Mouse (Mus musculus) forebrain, embryonic 10.5 days (tissue): ENCODE results near the gene Specc1. TPM values are rescaled to one million over a fixed set of nuclear protein-coding genes. Genes with fewer than 3 reads are reported as not detected.

Experiments used
- DNase-seq: peaks from one replicate; pipeline ENCODE4 v3.0.0-alpha.2; 2017; ENCODE audit warnings: low spot score; ENCODE audit errors: extremely low spot score
- H3K27ac ChIP-seq: fragments of 300-500 bp; sonication (generic); 2 replicates; pipeline ENCODE4 v1.5.1; 2016; ENCODE audit warnings: mild to moderate bottlenecking
- H3K27me3 ChIP-seq: fragments of 300-500 bp; sonication (generic); 2 replicates; pipeline ENCODE4 v1.6.1; 2016; ENCODE audit warnings: mild to moderate bottlenecking; ENCODE audit not compliant: poor library complexity, severe bottlenecking
- H3K36me3 ChIP-seq: fragments of 300-500 bp; sonication (generic); replicated peaks from 2 replicates; pipeline ENCODE4 v1.6.1; 2016; ENCODE audit warnings: mild to moderate bottlenecking, moderate library complexity
- H3K4me1 ChIP-seq: fragments of 300-500 bp; sonication (generic); 2 replicates; pipeline ENCODE4 v1.6.1; 2016
- H3K4me3 ChIP-seq: fragments of 300-500 bp; sonication (generic); 2 replicates; pipeline ENCODE4 v1.5.1; 2016; ENCODE audit warnings: mild to moderate bottlenecking, moderate library complexity
- H3K9me3 ChIP-seq: fragments of 300-500 bp; sonication (generic); 2 replicates; pipeline ENCODE4 v1.6.1; 2016; ENCODE audit warnings: mild to moderate bottlenecking, moderate library complexity
- WGBS: fragments of 180-500 bp; shearing (Covaris S2); methylation state at CpG from one replicate; pipeline ENCODE4 v1.1.7; 2016; 5-methylcytosine and 5-hydroxymethylcytosine counted together
- polyA plus RNA-seq: library from polyadenylated mRNA; unstranded; fragments of >200 nt; fragmentation: Nextera tagmentation; extraction: Ambion mirVana; gene quantifications from 2 replicates; pipeline ENCODE4 v1.2.1, GENCODE M21; 2016

Gene Specc1
- polyA plus RNA-seq, 1 experiment from 2014 or later, result 12.0 TPM

DNA sequence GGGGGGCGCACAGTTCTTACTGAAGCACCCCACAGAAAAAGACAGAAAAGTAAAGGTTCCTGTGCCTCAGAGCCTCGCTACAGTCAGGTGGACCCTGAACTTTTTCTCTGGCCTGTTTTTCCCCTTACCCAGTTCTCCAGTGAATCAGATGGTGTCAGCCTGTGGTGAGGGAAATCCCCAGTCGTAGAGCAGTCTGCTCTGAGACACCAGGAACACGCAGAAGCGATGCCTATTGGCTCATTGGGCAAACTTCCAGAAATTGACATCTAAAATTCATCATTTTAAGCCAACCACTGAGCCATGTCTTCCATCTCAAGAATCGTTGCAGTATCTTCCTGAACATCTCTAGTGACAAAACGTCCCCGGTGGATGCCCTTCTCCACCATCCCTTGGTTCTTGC lies 230.5 kb downstream of the Specc1 start:
- Histone ChIP-seq H3K27ac (no peak overlapping the region), H3K27me3 (no peaks in the 10 kb centered on the region), H3K9me3 (peaks cover 7% of the 10 kb centered on the region; the same call in 1 of the 2 replicates), H3K4me3 (no peak overlapping the region), H3K36me3 (peaks cover 2% of the 10 kb centered on the region; the same call in 1 of the 2 replicates), H3K4me1 (no peaks in the 10 kb centered on the region)
- WGBS, result 88% methylated on average over 8 of the region's 8 CpGs
- no peak for DNase-seq

DNA sequence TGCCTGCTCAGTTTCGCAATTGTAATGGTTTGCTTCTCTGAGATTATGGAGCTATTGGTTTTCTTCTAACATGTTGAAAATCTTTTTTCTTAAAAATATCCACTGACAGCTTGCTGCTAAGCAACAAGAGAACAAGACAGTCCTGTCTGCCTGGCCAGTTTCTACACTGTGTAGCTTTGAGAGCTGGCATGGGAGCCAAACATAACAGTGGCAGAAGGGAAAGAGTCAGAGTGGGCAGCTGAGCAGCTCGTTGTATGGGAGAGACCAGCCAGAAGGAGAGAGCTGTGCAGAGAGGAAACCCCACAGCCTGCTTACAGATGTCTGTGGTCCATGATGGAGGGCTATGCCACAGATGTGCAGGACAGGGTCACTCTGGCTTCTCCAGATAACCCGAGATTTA lies 235.5 kb downstream of the Specc1 start:
- H3K9me3 ChIP-seq, result peaks cover 7% of the 10 kb centered on the region; the same call in 1 of the 2 replicates
- 87% methylated on average over 3 of the region's 3 CpGs for WGBS
- peaks cover 2% of the 10 kb centered on the region; the same call in 1 of the 2 replicates for H3K36me3 ChIP-seq
- no peak overlapping the region for H3K27ac ChIP-seq
- no peak overlapping the region for H3K4me3 ChIP-seq
- DNase-seq, result no peak
- no peaks in the 10 kb centered on the region for H3K27me3 ChIP-seq
- no peaks in the 10 kb centered on the region; the same call in 1 of the 2 replicates for H3K4me1 ChIP-seq

DNA sequence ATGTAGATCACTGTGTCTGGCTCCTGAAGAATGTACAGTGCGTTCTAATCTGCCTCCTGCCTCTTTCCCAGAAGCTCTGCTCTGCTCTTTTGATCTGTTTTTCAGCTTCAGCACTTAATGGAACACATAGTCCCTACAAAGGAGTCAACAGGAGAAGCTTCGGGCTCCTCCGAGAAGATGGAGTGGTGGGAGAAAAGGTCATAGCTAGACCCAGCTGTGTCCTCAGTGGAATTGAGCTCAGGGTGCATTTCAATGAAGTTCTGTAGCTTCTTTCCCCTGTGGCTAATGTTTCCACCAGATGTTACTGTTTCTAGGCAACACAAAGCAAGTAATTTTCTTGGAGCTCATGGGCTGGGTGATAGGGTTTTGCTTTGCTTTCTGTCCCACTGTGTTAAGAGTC lies 236.6 kb downstream of the Specc1 start:
- H3K27ac ChIP-seq, result no peak overlapping the region
- H3K4me3 ChIP-seq, result no peak overlapping the region
- DNase-seq, result no peak
- no peaks in the 10 kb centered on the region; the same call in 1 of the 2 replicates for H3K4me1 ChIP-seq
- H3K9me3 ChIP-seq, result peaks cover 7% of the 10 kb centered on the region; the same call in 1 of the 2 replicates
- H3K27me3 ChIP-seq, result no peaks in the 10 kb centered on the region
- WGBS, result 95% methylated on average over 3 of the region's 3 CpGs
- H3K36me3 ChIP-seq, result no peaks in the 10 kb centered on the region; the same call in 1 of the 2 replicates

DNA sequence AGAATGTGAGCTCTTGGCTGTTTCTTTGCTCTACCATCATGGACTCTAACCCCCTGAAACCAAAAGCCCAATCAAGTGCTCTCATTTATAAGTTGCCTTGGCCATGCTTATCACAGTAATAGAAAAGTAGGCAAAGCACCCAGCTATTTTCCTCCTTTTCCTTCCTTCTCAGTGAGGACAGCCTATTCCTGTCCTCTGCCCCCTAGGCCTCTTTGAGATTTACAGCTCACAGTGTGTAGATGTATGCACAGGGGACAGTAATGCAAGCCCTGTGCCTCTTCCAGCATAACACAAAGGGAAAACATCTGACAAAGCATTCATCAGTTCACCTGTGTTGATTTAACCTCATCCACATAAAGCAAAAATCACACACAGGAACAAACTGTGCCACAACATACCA lies 237.7 kb downstream of the Specc1 start:
- Histone ChIP-seq H3K27ac (no peak overlapping the region), H3K9me3 (peaks cover 7% of the 10 kb centered on the region; the same call in 1 of the 2 replicates), H3K4me1 (no peaks in the 10 kb centered on the region; the same call in 1 of the 2 replicates), H3K36me3 (no peaks in the 10 kb centered on the region; the same call in 1 of the 2 replicates), H3K27me3 (no peaks in the 10 kb centered on the region), H3K4me3 (no peak overlapping the region)
- DNase-seq, result no peak

DNA sequence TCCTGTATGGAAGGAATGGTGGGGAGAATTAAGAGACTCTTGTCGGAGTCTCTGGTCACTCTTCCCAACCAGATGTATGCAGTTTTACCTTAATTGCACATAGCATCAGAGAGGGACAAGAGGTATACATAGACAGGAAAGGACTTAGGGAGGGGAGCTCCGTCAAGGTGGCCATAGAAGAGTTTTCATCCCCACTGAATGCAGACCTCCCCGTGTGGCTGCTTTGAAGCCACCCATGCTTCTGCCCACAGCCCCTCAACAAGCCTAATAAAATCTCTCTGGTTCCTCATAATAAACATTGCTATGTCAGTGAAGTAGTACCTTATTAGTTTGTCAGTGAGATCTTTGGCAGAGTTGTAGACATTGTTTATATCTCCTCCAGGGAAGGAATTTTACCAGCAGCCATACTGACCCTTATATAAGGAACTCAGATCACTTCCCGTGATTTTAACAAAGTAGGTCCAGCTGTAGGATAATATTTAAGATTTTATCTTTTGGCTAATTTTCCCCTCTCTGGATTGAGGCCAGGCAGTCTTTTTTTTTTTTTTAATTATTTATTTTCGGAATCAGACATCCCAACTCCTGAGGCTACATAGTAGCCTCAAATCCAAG lies 244.4 kb downstream of the Specc1 start:
- H3K4me1 ChIP-seq, result no peaks in the 10 kb centered on the region; the same call in 1 of the 2 replicates
- no peaks in the 10 kb centered on the region for H3K36me3 ChIP-seq
- H3K27ac ChIP-seq, result no peak overlapping the region
- WGBS, result 85% methylated on average over 5 of the region's 5 CpGs
- no peak for DNase-seq
- no peaks in the 10 kb centered on the region for H3K27me3 ChIP-seq
- H3K4me3 ChIP-seq, result no peak overlapping the region
- no peaks in the 10 kb centered on the region for H3K9me3 ChIP-seq

DNA sequence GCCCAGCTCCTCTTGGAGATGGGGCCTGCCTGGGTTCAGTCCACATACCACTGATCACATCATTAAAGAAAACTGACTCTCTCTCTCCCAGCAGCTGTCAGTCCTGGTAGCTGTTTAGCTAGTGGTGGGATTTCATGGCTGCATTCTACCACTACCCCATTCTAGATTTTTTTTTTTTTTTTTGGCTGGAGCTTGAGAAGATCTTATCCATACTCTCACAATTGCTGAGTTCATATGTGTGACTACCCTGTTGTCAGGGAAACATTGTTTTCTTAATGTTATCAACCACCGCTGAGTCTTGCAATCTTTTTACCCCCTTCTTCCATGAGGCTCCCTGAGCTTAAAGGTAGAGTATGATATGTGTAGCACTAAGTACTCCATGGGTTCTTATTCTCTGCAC lies 246.1 kb downstream of the Specc1 start:
- no peaks in the 10 kb centered on the region for H3K9me3 ChIP-seq

DNA sequence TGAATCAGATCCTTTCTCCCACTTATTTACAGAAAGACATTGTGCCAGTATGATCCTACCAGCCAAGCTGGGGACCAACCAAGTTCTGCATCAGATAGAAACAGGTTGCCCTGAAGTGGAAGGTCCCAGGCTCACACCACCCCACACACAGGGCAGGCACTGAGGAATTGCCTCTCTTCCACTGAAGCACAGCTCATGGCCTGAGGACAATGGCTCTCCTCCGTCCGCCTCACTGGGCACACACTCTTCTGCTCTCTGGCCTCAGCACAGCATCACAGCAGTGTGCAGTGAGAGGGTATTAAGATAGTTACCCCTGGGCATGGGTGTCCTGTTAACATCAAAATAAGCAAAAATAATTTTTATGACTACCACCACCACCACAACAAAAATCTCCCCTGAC lies 252.5 kb downstream of the Specc1 start:
- Histone ChIP-seq H3K27ac (peak overlapping the region; percentile 30; the same call in 1 of the 2 replicates), H3K27me3 (no peaks in the 10 kb centered on the region), H3K4me3 (no peak overlapping the region), H3K36me3 (peaks cover 9% of the 10 kb centered on the region; the same call in 1 of the 2 replicates), H3K9me3 (no peaks in the 10 kb centered on the region), H3K4me1 (peaks cover 11% of the 10 kb centered on the region)
- no peak for DNase-seq
- WGBS, result 43% methylated on average over 2 of the region's 2 CpGs

More for the DNA sequence above, 246.1 kb downstream of the Specc1 start:
- Histone ChIP-seq H3K4me1 (no peaks in the 10 kb centered on the region), H3K27me3 (no peaks in the 10 kb centered on the region), H3K4me3 (no peak overlapping the region), H3K36me3 (peaks cover 4% of the 10 kb centered on the region; the same call in 1 of the 2 replicates), H3K27ac (no peak overlapping the region)
- WGBS, result 93% methylated on average over 1 of the region's 1 CpGs
- DNase-seq, result no peak

DNA sequence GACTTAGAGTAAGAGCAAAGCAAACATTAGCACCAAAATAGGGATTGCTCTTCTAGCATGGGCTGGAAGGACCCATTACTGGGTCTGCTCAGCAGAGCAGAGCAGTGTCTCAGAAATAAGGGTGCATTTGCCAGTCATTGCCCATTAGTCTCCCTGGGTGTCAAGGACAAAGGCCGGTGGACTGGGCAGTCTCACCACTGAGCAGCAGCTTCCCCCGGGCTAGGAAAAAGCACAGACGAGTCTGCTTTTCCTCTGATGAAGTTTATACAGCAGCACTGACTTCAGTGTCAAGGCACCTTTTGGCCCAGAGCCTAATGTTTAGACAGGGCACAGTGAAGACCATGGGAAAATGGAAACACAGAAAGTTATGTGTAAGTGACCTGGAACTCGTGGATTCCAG lies 253.3 kb downstream of the Specc1 start:
- H3K9me3 ChIP-seq, result no peaks in the 10 kb centered on the region
- no peak overlapping the region for H3K27ac ChIP-seq
- H3K27me3 ChIP-seq, result no peaks in the 10 kb centered on the region
- no peak overlapping the region for H3K4me3 ChIP-seq
- no peak for DNase-seq
- peaks cover 9% of the 10 kb centered on the region; the same call in 1 of the 2 replicates for H3K36me3 ChIP-seq
- peaks cover 11% of the 10 kb centered on the region for H3K4me1 ChIP-seq
- 76% methylated on average over 4 of the region's 4 CpGs for WGBS

DNA sequence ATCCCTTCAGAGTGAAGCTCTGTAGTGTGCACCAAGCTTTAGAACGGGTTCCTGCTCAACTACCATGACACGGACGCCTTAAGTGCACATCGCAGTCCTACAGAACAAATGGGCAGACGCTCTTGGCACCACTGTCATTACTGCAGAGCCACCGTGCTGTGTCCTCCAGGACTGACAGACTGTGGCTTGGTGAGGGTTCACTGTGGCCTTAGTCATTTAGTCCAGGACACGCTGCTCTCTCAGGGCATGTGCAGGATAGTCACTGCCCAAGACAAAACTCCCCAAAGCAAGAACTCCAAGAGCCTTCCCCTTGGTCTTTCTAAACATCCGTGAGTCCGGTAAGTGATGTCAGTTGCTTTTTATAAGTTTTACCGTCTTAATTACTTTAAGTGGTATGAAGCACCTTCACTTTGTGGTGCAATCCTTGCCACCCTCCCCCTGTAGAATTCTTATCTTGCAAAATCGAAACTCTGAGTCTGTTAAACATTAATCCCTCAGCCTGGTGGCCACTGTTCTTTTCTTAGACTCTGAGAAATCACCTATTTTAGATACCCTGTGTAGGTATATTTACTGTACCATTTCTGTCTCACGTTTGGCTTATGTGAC lies 256.9 kb downstream of the Specc1 start:
- 92% methylated on average over 12 of the region's 12 CpGs for WGBS
- no peak for DNase-seq
- H3K4me1 ChIP-seq, result peaks cover 18% of the 10 kb centered on the region
- no peaks in the 10 kb centered on the region for H3K27me3 ChIP-seq
- no peak overlapping the region for H3K4me3 ChIP-seq
- H3K27ac ChIP-seq, result no peak overlapping the region
- H3K36me3 ChIP-seq, result no peaks in the 10 kb centered on the region; the same call in 1 of the 2 replicates
- H3K9me3 ChIP-seq, result no peaks in the 10 kb centered on the region

DNA sequence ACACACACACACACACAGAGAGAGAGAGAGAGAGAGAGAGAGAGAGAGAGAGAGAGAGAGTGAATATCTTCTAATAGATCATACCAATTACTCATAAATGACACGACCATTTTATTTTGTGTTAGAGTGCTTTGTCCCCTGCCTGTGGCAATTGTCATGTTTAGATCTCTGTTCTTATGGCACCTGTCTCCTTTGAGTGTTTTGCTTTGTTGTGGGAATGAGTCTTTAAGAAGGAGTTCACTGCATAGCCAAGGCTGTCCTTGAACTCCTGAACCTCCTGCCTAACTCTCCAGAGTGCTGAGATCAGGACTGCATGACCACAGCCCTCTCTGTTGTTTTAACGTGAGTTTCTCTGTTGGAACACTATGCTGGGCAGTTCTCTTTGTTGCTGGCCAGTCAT lies 258.5 kb downstream of the Specc1 start:
- Histone ChIP-seq H3K27ac (no peak overlapping the region), H3K4me1 (peaks cover 7% of the 10 kb centered on the region), H3K36me3 (peaks cover 7% of the 10 kb centered on the region; the same call in 1 of the 2 replicates), H3K9me3 (no peaks in the 10 kb centered on the region), H3K4me3 (no peak overlapping the region), H3K27me3 (no peaks in the 10 kb centered on the region)
- WGBS, result 70% methylated on average over 2 of the region's 2 CpGs
- DNase-seq, result no peak

DNA sequence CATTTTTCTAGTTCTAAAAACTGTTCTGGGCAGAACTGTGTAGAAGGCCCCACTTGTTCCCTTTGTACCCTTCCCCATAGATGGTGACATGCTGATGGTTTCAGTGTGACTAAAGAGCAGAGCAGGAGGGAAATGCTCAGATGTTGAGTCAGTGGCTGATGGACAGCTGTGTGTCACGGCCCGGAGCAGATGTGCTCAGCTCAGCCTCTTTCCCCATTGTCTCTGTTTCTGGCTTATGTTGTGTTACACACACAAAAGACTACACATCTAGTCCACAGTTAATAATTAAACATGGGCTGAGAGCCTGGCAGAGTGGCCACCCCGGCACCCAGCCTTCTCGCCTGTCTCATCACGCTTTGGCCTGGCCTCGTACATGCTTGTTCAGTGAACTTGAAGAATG lies 261.2 kb downstream of the Specc1 start:
- Histone ChIP-seq H3K27ac (no peak overlapping the region), H3K4me3 (no peak overlapping the region), H3K36me3 (peaks cover 7% of the 10 kb centered on the region), H3K9me3 (no peaks in the 10 kb centered on the region), H3K27me3 (no peaks in the 10 kb centered on the region), H3K4me1 (peaks cover 7% of the 10 kb centered on the region)
- DNase-seq, result no peak
- WGBS, result 79% methylated on average over 6 of the region's 6 CpGs

DNA sequence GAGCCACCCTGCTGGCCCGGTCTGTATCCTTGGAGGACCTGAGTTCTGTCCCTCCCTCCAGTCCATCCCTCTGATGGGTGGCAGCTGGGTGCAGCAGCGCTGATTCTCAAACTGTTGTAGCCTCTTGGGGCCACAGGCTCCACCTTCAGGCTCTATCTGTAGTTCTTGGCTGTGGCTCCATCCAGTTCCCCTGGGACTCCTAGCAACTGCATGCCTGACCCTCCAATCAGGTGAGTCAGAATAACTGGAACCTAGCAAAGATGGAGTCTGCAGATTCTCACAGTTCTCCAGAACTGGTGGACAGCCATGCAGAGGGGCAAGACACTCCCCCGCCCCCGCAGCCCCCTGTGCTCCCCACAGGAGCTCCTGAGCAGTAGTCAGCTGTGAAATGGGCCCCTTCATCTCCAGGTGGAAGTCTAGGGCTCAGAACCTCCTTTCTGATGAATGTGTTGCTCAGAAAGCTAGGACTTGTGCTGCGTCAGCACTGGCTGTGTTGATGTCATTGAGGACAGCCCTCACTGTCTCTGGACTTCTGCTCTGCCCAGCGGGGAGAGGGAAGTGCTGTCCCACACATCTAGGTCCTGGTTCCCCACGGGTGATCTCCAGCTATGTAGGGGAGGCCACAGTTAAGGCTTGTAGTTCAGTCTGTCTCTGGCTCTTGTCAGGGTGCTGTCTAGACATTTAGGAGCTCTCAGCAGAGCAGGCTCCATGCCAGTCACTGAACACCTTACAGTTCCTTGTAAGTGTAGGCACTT lies 264.4 kb downstream of the Specc1 start:
- DNase-seq, result no peak
- 84% methylated on average over 7 of the region's 7 CpGs for WGBS
- Histone ChIP-seq H3K4me3 (no peak overlapping the region), H3K4me1 (peaks cover 7% of the 10 kb centered on the region), H3K9me3 (no peaks in the 10 kb centered on the region), H3K27me3 (no peaks in the 10 kb centered on the region), H3K27ac (no peak overlapping the region), H3K36me3 (peaks cover 7% of the 10 kb centered on the region)

DNA sequence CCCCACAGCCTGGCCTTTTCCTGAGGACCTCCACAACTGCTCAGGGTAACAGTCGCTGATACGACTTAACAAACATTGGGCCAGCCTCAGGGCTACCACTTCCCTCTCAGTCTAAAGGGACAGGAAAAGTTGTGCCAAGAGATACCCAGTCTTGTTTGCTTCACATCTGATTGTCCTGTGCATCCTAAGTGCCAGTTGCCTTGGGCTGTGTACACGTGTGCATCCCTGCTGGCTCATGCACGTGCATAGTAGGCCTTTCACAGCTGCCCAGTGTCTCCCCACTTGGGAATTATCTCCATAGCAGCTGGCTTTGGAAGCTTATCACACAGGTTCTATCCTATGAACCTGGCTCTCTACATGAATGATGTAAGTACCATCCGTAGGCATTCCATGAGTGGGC lies 266.9 kb downstream of the Specc1 start:
- Histone ChIP-seq H3K36me3 (peaks cover 7% of the 10 kb centered on the region), H3K27me3 (no peaks in the 10 kb centered on the region), H3K27ac (no peak overlapping the region), H3K4me1 (no peaks in the 10 kb centered on the region), H3K9me3 (no peaks in the 10 kb centered on the region), H3K4me3 (no peak overlapping the region)
- 93% methylated on average over 5 of the region's 5 CpGs for WGBS
- DNase-seq, result no peak
